Mouse (Mus musculus) retina, embryonic 14.5 days (tissue): ENCODE data around the gene Arhgap44.

ENCODE experiments used
- DNase-seq: peaks from one replicate; pipeline ENCODE4 v3.0.0-alpha.2; 2015; ENCODE audit warnings: low spot score

Arhgap44 gene

GRCm38 (mm10) chr11:65162767-65163120 is at the start of gene Arhgap44:
Gene Arhgap44, minus strand, starts transcription at chr11:65162961.
- DNase-seq, result peak; percentile 78

DNA sequence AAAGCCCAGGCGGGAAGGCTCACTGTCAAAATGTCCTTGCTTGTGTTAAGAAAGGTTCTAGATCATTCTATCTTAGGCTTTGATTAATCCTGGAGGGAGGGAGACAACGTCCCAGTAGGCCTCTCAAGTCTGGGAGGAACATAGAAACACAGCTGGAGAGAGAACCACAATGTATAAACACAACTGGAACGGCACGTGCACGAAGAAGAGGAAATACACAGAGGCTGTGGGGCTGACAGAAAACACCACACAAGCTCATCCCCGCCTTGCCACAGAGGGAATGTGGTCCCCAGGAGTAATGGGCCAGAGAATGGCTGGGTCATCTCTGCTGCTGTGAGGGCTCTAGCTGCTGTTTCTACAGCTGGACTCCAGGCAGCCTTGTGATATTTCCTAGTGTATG is 48.9 kb upstream of the Arhgap44 start:
- no peak for DNase-seq

- no peak for DNase-seq
Measured at GRCm38 (mm10) chr11:65209441-65209840, 46.7 kb upstream of the Arhgap44 start.

DNA sequence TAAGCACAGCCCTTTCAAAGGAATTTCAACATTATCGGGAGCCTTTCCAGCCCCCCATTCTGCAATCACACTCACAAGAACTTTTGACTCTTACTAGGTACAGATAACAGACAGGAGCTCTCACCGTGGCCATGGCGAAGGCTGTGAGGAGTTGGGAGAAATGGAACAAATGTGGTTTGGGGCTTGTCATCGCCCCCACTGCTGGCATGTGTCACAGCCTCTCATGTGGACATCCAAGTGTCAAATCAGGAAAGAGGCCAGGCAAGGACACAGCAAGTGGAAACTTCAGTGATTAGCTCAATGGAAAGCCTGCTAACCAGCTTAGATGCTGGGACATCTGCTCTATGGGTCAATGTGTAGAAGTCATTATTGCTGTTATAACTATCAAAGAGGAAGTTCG is 42.5 kb upstream of the Arhgap44 start:
- peak; percentile 52 for DNase-seq

- DNase-seq, result peak; percentile 68
Measured at GRCm38 (mm10) chr11:65204651-65205050, 41.9 kb upstream of the Arhgap44 start.

DNA sequence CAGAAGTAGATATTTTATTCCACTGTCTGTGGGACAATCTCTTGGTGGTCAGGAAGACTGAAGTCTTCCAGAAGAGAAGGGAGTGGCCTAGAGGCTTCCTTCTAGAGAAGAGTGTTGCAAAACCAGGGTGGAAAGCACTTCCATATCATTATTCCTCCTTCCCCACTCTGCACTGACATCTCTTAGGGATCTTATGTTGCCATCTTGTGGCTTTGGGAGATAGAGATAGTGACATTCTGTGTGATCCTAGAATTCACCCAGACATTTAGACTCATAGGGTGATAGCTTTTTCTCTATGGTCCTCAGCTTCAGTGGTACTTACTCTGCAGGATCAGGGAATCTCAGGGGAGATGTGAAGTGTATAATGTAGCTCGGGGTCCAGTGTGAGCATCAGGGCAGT is 40.3 kb upstream of the Arhgap44 start:
- DNase-seq, result no peak

- no peak for DNase-seq
Measured at GRCm38 (mm10) chr11:65202236-65202635, 39.5 kb upstream of the Arhgap44 start.

DNA sequence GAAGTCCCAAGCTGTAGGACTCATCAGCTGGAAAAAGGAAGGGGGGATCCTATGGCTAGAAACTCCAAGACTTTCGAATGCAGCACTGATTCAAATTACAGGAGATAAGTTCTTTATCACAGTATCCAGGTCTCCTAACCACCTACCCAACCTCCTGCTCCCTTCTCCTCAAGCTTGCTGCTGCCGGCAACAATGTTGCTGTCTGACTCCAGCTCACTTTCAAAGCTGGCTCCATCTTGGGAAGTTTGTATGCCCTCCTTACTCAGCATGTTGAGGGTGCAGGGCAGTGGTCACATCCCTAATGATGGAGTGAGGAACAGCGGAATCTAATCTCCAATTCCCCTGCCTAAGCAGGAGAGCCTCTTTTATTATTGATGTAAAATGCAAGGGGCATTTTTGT is 35.3 kb upstream of the Arhgap44 start:
- DNase-seq, result no peak

DNA sequence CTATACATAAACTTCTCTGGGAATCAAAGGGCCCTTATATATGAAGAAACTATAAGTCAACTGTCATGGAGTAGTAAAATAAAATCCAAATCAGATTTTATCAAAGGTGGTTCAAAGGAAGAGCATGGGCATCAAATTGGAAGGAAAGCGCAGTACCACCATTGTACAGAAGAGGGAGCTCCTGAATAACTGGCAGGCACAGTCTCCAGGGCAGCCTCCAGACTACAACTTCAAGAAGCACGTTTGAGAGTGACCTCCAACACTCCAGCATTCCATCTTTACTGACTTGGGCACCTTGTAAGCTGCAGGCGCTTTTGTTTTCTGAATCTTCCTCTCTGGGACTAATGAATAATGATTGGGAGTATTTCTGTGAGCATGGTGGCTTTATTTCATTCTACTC is 34.5 kb upstream of the Arhgap44 start:
- DNase-seq, result peak; percentile 89

- no peak for DNase-seq
Measured at GRCm38 (mm10) chr11:65186974-65187373, 24.2 kb upstream of the Arhgap44 start.

DNA sequence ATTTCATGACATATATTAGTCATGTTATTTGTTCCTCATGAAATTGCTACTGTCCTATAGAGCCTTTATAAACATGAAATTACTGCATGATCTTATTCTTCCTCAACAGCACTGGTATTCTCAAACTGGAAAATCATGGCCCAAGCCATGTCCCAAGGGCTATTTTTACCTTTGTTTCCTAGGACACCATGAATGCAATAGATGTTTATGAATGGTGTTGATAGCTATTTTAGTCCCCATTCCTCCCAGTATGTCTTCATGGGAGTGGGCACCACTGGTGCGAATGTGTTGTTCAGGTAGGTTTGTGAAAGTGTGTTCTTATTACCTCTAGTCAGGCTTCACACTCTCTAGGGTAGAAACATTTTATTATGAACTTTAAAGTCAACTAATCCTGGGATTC is 22.4 kb upstream of the Arhgap44 start:
- DNase-seq, result no peak

DNA sequence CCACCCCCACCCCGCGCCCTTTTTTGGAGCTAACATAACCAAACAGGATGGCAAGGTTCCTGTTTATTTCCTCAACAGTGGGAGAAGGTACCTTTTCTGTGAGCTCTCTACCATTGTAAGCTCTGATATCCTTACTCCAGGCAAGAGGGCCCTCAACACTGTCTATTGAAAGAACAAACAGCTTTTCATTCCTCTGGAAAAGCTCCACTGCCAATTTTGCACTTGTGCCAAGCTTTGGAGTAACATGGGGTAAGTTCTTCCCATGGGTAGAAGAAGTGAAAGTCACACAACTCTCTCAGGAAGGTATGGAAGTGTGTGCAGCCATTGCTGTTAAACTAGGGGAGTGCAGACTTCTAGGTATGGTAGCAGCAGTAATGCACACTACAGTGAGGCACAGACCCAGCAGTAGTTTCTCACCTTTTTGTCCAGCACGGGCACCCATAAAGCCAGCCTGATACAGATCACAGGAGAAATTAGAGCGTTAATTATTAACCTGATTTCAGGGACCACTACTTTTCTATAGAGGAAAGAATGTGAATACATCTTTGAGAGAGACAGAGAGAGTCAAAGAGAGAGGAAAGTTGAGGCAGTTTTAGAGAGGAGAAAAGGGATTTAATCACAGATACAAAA is 7.5 kb upstream of the Arhgap44 start:
- DNase-seq, result no peak

- no peak for DNase-seq
Measured at GRCm38 (mm10) chr11:65161881-65162766, 637 bp downstream of the Arhgap44 start.

DNA sequence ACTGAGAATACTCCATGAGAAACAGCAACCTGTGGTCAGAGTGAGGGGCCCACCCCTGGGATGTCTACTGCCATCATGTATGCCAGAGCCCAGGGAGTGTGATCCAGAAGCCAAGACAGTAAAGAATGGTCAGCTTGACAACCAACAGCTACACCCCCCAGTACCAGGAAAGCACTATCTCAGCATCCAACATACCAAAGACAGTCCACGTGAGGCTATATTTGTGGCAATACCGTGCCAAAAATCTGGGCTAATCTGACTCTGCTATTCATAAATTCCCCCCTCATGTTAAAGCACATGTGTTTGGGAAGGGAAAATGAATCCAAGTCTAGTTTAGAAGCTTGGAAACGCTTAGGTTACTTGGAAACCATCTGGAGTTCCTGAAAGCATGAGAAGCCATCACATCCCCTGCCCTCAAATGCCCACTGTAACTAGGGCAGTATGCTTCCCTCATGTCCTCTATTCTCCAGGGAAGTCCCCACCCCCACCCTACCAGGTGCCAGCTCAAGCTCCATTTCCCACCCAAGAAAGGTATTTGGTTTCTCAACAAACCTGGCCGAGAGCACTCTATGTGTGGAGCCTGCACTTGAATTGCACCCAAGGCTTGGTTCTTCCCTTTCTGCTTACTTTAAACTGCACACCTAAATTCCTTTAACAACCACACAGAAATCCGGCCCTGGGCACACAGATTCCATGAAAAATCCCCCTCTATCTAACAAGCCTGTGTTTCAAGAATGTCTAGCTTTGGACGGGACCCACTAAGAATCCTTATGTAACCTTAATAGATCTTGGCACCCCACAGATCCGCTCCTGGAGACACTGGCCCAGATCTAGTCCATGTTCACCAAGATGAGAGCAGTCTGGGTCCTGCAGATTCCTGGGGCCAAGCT is 1.5 kb downstream of the Arhgap44 start:
- DNase-seq, result no peak

DNA sequence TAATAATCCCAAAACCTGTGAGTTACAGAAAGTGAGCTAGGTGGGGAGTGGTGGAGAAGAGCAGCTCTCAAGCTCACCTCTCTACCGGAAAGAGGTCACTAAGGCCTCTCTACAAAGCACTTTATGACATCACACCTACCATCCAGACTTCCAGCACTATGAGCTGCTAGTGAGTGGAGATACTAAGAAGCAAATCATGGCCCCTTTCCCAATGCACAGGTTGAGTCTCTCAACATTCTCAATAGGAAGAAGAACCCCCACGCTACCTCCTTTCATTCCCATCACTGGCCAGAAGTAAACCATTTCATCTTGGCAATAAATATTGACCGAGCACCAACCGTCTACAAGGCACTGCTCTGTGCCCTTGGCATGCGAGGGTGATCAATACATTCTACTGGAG is 3.0 kb downstream of the Arhgap44 start, which contains the start of gene 1700086D15Rik:
Gene 1700086D15Rik, minus strand, starts transcription at position 101 of the 400 bp plus-strand sequence.
- DNase-seq, result no peak

- DNase-seq, result no peak
Measured at GRCm38 (mm10) chr11:65158658-65158990, 4.1 kb downstream of the Arhgap44 start.

DNA sequence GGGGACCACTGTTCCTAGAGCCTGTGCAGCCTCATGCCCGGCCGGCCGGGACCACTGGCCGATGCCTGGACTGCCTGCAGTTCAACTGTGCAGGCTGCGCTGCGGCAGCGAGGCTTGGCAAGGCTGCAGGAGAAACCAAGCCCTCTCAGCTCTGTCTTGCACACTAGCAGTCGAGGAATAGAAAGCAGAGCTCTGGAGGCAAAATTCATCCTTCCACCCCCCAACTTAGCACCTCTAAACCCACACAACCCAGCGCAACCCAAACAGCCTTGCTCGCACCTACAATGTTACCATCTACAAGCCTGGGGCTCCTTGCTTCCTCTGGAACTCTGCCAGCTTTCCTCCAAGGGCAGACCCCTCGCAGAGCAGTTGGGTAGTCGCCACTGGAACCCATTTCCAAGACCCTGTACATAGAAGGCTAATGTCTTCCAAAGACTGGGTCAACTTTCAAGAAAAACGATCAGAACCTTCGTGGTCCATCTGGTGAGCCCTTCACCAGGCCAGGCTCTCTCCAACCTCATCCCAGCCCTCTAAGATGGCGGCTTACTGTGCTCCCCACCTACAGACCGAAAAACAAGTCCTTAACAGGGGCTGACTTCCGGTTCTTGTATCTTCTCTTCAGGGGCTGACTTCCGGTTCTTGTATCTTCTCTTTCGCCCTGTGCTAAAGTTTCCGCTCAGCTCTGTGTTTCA is 4.6 kb downstream of the Arhgap44 start:
- no peak for DNase-seq

- no peak for DNase-seq
Measured at GRCm38 (mm10) chr11:65153006-65153405, 9.8 kb downstream of the Arhgap44 start.

- no peak for DNase-seq
Measured at GRCm38 (mm10) chr11:65148441-65148840, 14.3 kb downstream of the Arhgap44 start.

GRCm38 (mm10) chr11:65142838-65143417 is 19.8 kb downstream of the Arhgap44 start:
- DNase-seq, result no peak

DNA sequence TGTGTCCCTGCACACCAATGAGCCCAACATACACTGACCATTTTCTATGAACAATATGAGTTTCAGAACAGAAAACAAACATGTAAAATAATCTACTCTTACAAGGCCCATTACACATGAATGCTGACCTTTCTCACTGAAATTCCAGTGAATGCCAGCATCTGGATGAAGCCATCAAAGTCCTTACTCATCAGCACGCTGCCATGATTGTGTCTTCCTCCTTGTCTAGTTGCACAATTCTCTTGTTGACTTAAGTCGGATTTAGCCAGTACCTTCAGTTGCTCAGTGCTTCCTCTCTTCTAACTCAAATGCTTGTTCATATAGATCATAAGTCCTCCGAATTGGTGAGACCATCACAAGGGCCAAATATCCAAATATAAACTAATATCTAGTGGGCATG is 23.7 kb downstream of the Arhgap44 start:
- DNase-seq, result no peak
